ENCODE assay signal across 17 mouse cellular contexts in genomic region chr9:120351061-120351460, GRCm38 (mm10). TPM values are rescaled to one million over a fixed set of nuclear protein-coding genes. Genes with fewer than 3 reads are reported as not detected.
DNase-seq lines count a peak whose midpoint lies in the region; ATAC-seq and TF ChIP-seq lines count a peak whose summit lies in the region.
"Had no signal": no experiment of that assay in that cellular context is flagged by ENCODE, and none has a peak within 500 bp of the region (broad histone marks: within the 10 kb centered on the region; RNA-seq: fewer than 3 reads in every experiment).

No protein-coding gene starts in this region.

- no peak for TF ChIP-seq POLR2A in myocyte (IDR thresholded peaks at IDR 0.05; ENCODE audit: insufficient read length, low read depth)

- H3K27me3 ChIP-seq in heart, embryonic 13.5 days (replicated peaks) = no peaks in the 10 kb centered on the region
- no peaks in the 10 kb centered on the region for H3K27me3 ChIP-seq in kidney, embryonic 16.5 days (ENCODE audit: insufficient read depth, low read length)
- H3K27me3 ChIP-seq in intestine, embryonic 14.5 days (replicated peaks; ENCODE audit: control insufficient read depth, insufficient read depth, low read length) = no peaks in the 10 kb centered on the region
- no peaks in the 10 kb centered on the region for H3K27me3 ChIP-seq in myocyte (ENCODE audit: control insufficient read depth, insufficient read depth, insufficient read length)
- H3K27me3 ChIP-seq: hindbrain, embryonic 15.5 days; neural tube, embryonic 13.5 days had no signal

- H3K9ac ChIP-seq in heart, embryonic 13.5 days = no peak overlapping the region
- H3K9ac ChIP-seq in kidney, embryonic 16.5 days (replicated peaks; ENCODE audit: low read length) = no peak overlapping the region
- no peak overlapping the region for H3K9ac ChIP-seq in intestine, embryonic 14.5 days (ENCODE audit: low read length)
- H3K9ac ChIP-seq: hindbrain, embryonic 15.5 days; lung, embryonic 14.5 days; neural tube, embryonic 13.5 days had no signal

- peaks cover 22% of the 10 kb centered on the region for H3K4me1 ChIP-seq in heart, embryonic 13.5 days
- peaks cover 7% of the 10 kb centered on the region; the same call in 1 of the 2 replicates for H3K4me1 ChIP-seq in kidney, embryonic 16.5 days (ENCODE audit: insufficient read depth, low read length)
- H3K4me1 ChIP-seq in intestine, embryonic 14.5 days (replicated peaks; ENCODE audit: control insufficient read depth, insufficient read depth, low read length) = no peaks in the 10 kb centered on the region

- peak overlapping the region; percentile 53; the same call in 1 of the 2 replicates for H3K27ac ChIP-seq in heart, embryonic 13.5 days (replicated peaks)
- no peak overlapping the region for H3K27ac ChIP-seq in kidney, embryonic 16.5 days (ENCODE audit: low read length)
- no peak overlapping the region; the same call in 1 of the 2 replicates for H3K27ac ChIP-seq in intestine, embryonic 14.5 days (ENCODE audit: low read depth)
- H3K27ac ChIP-seq: hindbrain, embryonic 15.5 days; limb, embryonic 10.5 days; neural tube, embryonic 13.5 days had no signal

- no peak overlapping the region for H3K4me3 ChIP-seq in heart, embryonic 13.5 days
- H3K4me3 ChIP-seq in kidney, embryonic 16.5 days (ENCODE audit: low read length) = no peak overlapping the region
- no peak overlapping the region for H3K4me3 ChIP-seq in intestine, embryonic 14.5 days (ENCODE audit: low read depth, low read length)
- H3K4me3 ChIP-seq in myocyte = no peak overlapping the region
- H3K4me3 ChIP-seq: hindbrain, embryonic 15.5 days; limb, embryonic 10.5 days; neural tube, embryonic 13.5 days had no signal

- WGBS in heart, embryonic 13.5 days = 67% methylated on average over 7 of the region's 7 CpGs
- 20% methylated on average over 7 of the region's 7 CpGs for WGBS in kidney, embryonic 16.5 days
- 46% methylated on average over 7 of the region's 7 CpGs for WGBS in intestine, embryonic 14.5 days

- no peak overlapping the region for H3ac ChIP-seq in myocyte (ENCODE audit: control insufficient read depth, insufficient read length)

- H3K9me3 ChIP-seq in heart, embryonic 13.5 days = no peaks in the 10 kb centered on the region
- H3K9me3 ChIP-seq in kidney, embryonic 16.5 days (ENCODE audit: low read length) = peaks cover 4% of the 10 kb centered on the region; the same call in 1 of the 2 replicates
- no peaks in the 10 kb centered on the region for H3K9me3 ChIP-seq in intestine, embryonic 14.5 days (ENCODE audit: control insufficient read depth, low read length)
- H3K9me3 ChIP-seq: hindbrain, embryonic 15.5 days; limb, embryonic 10.5 days; neural tube, embryonic 13.5 days had no signal

- ATAC-seq in heart, embryonic 13.5 days (ENCODE audit: extremely low read depth, insufficient number of reproducible peaks, low FRiP score, low TSS enrichment) = no peak
- ATAC-seq in kidney, embryonic 16.5 days (ENCODE audit: low FRiP score, low TSS enrichment) = no peak
- ATAC-seq in intestine, embryonic 14.5 days (replicated peaks; ENCODE audit: low FRiP score, low TSS enrichment, low read depth) = 0 out of 2 replicates have a peak, but pooled peaks have one; percentile 22
- ATAC-seq in erythroblast, adult 5-6 weeks (replicated peaks; ENCODE audit: low FRiP score, poor library complexity, severe bottlenecking) = no peak

- no peaks in the 10 kb centered on the region for H3K36me3 ChIP-seq in heart, embryonic 13.5 days
- H3K36me3 ChIP-seq in kidney, embryonic 16.5 days (ENCODE audit: insufficient read depth, low read length) = no peaks in the 10 kb centered on the region
- H3K36me3 ChIP-seq in intestine, embryonic 14.5 days (ENCODE audit: control insufficient read depth, insufficient read depth, low read length) = no peaks in the 10 kb centered on the region
- H3K36me3 ChIP-seq in myocyte (ENCODE audit: control insufficient read depth, insufficient read depth) = no peaks in the 10 kb centered on the region
- H3K36me3 ChIP-seq: hindbrain, embryonic 15.5 days; limb, embryonic 10.5 days; neural tube, embryonic 13.5 days had no signal

- no peak overlapping the region for H3K4me2 ChIP-seq in heart, embryonic 13.5 days
- H3K4me2 ChIP-seq in kidney, embryonic 16.5 days (replicated peaks; ENCODE audit: low read depth, low read length) = no peak overlapping the region
- no peak overlapping the region for H3K4me2 ChIP-seq in intestine, embryonic 14.5 days (ENCODE audit: low read length)
- H3K4me2 ChIP-seq in myocyte (ENCODE audit: low read depth) = no peak overlapping the region
- H3K4me2 ChIP-seq: hindbrain, embryonic 15.5 days; lung, embryonic 14.5 days; neural tube, embryonic 13.5 days had no signal

- no peaks in the 10 kb centered on the region for H3K79me2 ChIP-seq in myocyte (ENCODE audit: control insufficient read depth, insufficient read depth)

- no peak for DNase-seq in heart, adult 18-20 months
- peak; percentile 28 for DNase-seq in kidney, postnatal 14 days
- DNase-seq in intestine, embryonic 14.5 days (ENCODE audit: low spot score) = no peak
- DNase-seq: B cell, adult 2 months; cerebellum, adult 2 months; cerebellum, postnatal 36 days; layer of hippocampus, adult 9-11 months; lung, embryonic 14.5 days; right cerebral cortex, adult 18-20 months; thymus, postnatal 36 days had no signal

TF ChIP-seq in myocyte, 11 proteins besides CTCF, POLR2A, EP300 and RAD21:
- TF ChIP-seq MYOG (IDR thresholded peaks at IDR 0.05; ENCODE audit: control insufficient read depth in 1 of 3, insufficient read depth in 1 of 3, insufficient read length in 2 of 3, low read depth in 2 of 3) = peak; percentile 21 to 39 (median 30)
- TF ChIP-seq POLR2AphosphoS2 (IDR thresholded peaks at IDR 0.05; ENCODE audit: insufficient read length, low read depth) = no peak
- peak; percentile 10 for TF ChIP-seq TCF12 (IDR thresholded peaks at IDR 0.05; ENCODE audit: insufficient read depth, poor library complexity, severe bottlenecking)
- peak in 1 of 3 experiments; percentile 68 for TF ChIP-seq MYOD1 (IDR thresholded peaks at IDR 0.05; ENCODE audit: control insufficient read depth in 1 of 3, insufficient read length in 2 of 3, low read depth in 2 of 3)
TF ChIP-seq in myocyte: peak in this region for 3.

RNA-seq across cellular contexts. Expression of gene Myrip, which starts 49.7 kb away (rescaled TPM):
- polyA plus RNA-seq in heart, embryonic 13.5 days (2015; fragmentation: Nextera tagmentation; extraction: Ambion mirVana) = 0.36 and 0.66 TPM in 2 replicates
- 1 to 10 TPM; 6.8 to 9.5 TPM for total RNA-seq in heart, adult 18-20 months (2021)
- 0.19 and 0.30 TPM in 2 replicates for polyA plus RNA-seq in kidney, embryonic 16.5 days (2015; fragmentation: Nextera tagmentation; extraction: Ambion mirVana)
- 1.5 and 2.2 TPM in 2 replicates for polyA plus RNA-seq in intestine, embryonic 14.5 days (2014; fragmentation: Nextera tagmentation; extraction: Ambion mirVana)
- polyA plus RNA-seq in myocyte (2012; fragmentation: generic; extraction: Trizol) = 0.17 TPM
- not detected in 2 replicates for total RNA-seq in erythroblast, adult 5-6 weeks (2015; ENCODE audit: low replicate concordance)
- total RNA-seq in erythroblast, adult 5-6 weeks (2017; ENCODE audit: low replicate concordance) = not detected in 2 replicates
- polyA plus RNA-seq: limb, embryonic 10.5 days had no signal
